Mouse (Mus musculus) embryonic facial prominence, embryonic 15.5 days (tissue): ENCODE results near the gene Dgkd. TPM values are rescaled to one million over a fixed set of nuclear protein-coding genes. Genes with fewer than 3 reads are reported as not detected.
A peak's percentile ranks its signal among the peaks of the same experiment; 100 is the strongest.

Experiments
- ATAC-seq: fragments of 200-750 bp; cut with Nextera tagmentation; 2 replicates; pipeline ENCODE4 v1.8.0; 2017; ENCODE audit warnings: low read depth, moderate TSS enrichment; ENCODE audit not compliant: insufficient number of reproducible peaks, low FRiP score, low TSS enrichment
- H3K27ac ChIP-seq: fragments of 300-500 bp; sonication (generic); replicated peaks from 2 replicates; pipeline ENCODE4 v1.5.1; 2015; ENCODE audit warnings: mild to moderate bottlenecking, inconsistent platforms
- H3K27me3 ChIP-seq: fragments of 300-500 bp; sonication (generic); 2 replicates; pipeline ENCODE4 v1.6.1; 2015; ENCODE audit warnings: inconsistent platforms
- H3K36me3 ChIP-seq: fragments of 300-500 bp; sonication (generic); 2 replicates; pipeline ENCODE4 v1.6.1; 2015; ENCODE audit warnings: mild to moderate bottlenecking, inconsistent platforms
- H3K4me1 ChIP-seq: fragments of 300-500 bp; sonication (generic); 2 replicates; pipeline ENCODE4 v1.6.1; 2015; ENCODE audit warnings: inconsistent platforms
- H3K4me2 ChIP-seq: fragments of 300-500 bp; sonication (generic); replicated peaks from 2 replicates; pipeline ENCODE4 v1.6.1; 2015; ENCODE audit warnings: mild to moderate bottlenecking, inconsistent platforms
- H3K4me3 ChIP-seq: fragments of 300-500 bp; sonication (generic); replicated peaks from 2 replicates; pipeline ENCODE4 v1.5.1; 2015; ENCODE audit warnings: mild to moderate bottlenecking, inconsistent platforms
- H3K9ac ChIP-seq: fragments of 300-500 bp; sonication (generic); 2 replicates; pipeline ENCODE4 v1.6.1; 2015; ENCODE audit warnings: inconsistent platforms
- H3K9me3 ChIP-seq: fragments of 300-500 bp; sonication (generic); replicated peaks from 2 replicates; pipeline ENCODE4 v1.6.1; 2016; ENCODE audit warnings: inconsistent platforms
- WGBS: fragments of 180-500 bp; shearing (Covaris S2); methylation state at CpG from one replicate; pipeline ENCODE4 v1.1.7; 2015; 5-methylcytosine and 5-hydroxymethylcytosine counted together
- polyA plus RNA-seq: library from polyadenylated mRNA; unstranded; fragments of >200 nt; fragmentation: Nextera tagmentation; extraction: Ambion mirVana; gene quantifications from 2 replicates; pipeline ENCODE4 v1.2.1, GENCODE M21; 2015

Dgkd gene
- polyA plus RNA-seq, 1 experiment from 2014 or later = 28.9 TPM

GRCm38 (mm10) chr1:87864889-87865288 is 11.8 kb downstream of the Dgkd start:
- Histone ChIP-seq H3K27ac (no peak overlapping the region), H3K4me1 (0 out of 2 replicates have a peak, but pooled peaks cover 5% of the 10 kb centered on the region), H3K9ac (no peak overlapping the region), H3K27me3 (no peaks in the 10 kb centered on the region), H3K4me3 (no peak overlapping the region), H3K9me3 (no peaks in the 10 kb centered on the region), H3K36me3 (no peaks in the 10 kb centered on the region), H3K4me2 (no peak overlapping the region)
- ATAC-seq = no peak

- Histone ChIP-seq H3K9me3 (no peaks in the 10 kb centered on the region), H3K27me3 (no peaks in the 10 kb centered on the region), H3K9ac (no peak overlapping the region), H3K4me2 (no peak overlapping the region), H3K36me3 (no peaks in the 10 kb centered on the region), H3K27ac (no peak overlapping the region), H3K4me3 (no peak overlapping the region), H3K4me1 (peaks cover 5% of the 10 kb centered on the region; the same call in 1 of the 2 replicates)
- WGBS = 73% methylated on average over 1 of the region's 1 CpGs
- no peak for ATAC-seq
These were observed 13.6 kb downstream of the Dgkd start for GRCm38 (mm10) chr1:87866672-87867071.

GRCm38 (mm10) chr1:87871546-87871945 is 18.5 kb downstream of the Dgkd start:
- no peaks in the 10 kb centered on the region; the same call in 1 of the 2 replicates for H3K4me1 ChIP-seq
- H3K9me3 ChIP-seq = no peaks in the 10 kb centered on the region
- ATAC-seq = peak; percentile 24; the same call in 1 of the 2 replicates
- H3K4me2 ChIP-seq = no peak overlapping the region
- H3K36me3 ChIP-seq = no peaks in the 10 kb centered on the region
- H3K27me3 ChIP-seq = no peaks in the 10 kb centered on the region
- H3K4me3 ChIP-seq = no peak overlapping the region
- H3K9ac ChIP-seq = no peak overlapping the region
- no peak overlapping the region for H3K27ac ChIP-seq

- Histone ChIP-seq H3K4me2 (no peak overlapping the region), H3K9me3 (no peaks in the 10 kb centered on the region), H3K9ac (no peak overlapping the region), H3K4me3 (no peak overlapping the region), H3K27me3 (no peaks in the 10 kb centered on the region), H3K4me1 (peaks cover 13% of the 10 kb centered on the region), H3K27ac (no peak overlapping the region), H3K36me3 (no peaks in the 10 kb centered on the region)
- no peak for ATAC-seq
These were observed 20.0 kb downstream of the Dgkd start for GRCm38 (mm10) chr1:87873081-87873480.

- Histone ChIP-seq H3K9ac (no peak overlapping the region), H3K4me1 (peaks cover 37% of the 10 kb centered on the region), H3K4me2 (no peak overlapping the region), H3K4me3 (no peak overlapping the region), H3K9me3 (no peaks in the 10 kb centered on the region), H3K27ac (no peak overlapping the region), H3K27me3 (no peaks in the 10 kb centered on the region), H3K36me3 (no peaks in the 10 kb centered on the region)
- no peak for ATAC-seq
- WGBS = 91% methylated on average over 1 of the region's 1 CpGs
These were observed 23.0 kb downstream of the Dgkd start for GRCm38 (mm10) chr1:87876065-87876464.

GRCm38 (mm10) chr1:87877552-87878283 is 24.6 kb downstream of the Dgkd start:
- no peak for ATAC-seq
- Histone ChIP-seq H3K9me3 (no peaks in the 10 kb centered on the region), H3K4me1 (peaks cover 46% of the 10 kb centered on the region), H3K36me3 (no peaks in the 10 kb centered on the region), H3K27ac (0 out of 2 replicates have a peak overlapping the region, but pooled peaks have one; percentile 3), H3K4me2 (no peak overlapping the region), H3K27me3 (no peaks in the 10 kb centered on the region), H3K9ac (no peak overlapping the region), H3K4me3 (no peak overlapping the region)
- WGBS = 58% methylated on average over 9 of the region's 9 CpGs

- no peak for ATAC-seq
- no peaks in the 10 kb centered on the region for H3K9me3 ChIP-seq
- no peaks in the 10 kb centered on the region for H3K27me3 ChIP-seq
- peaks cover 46% of the 10 kb centered on the region for H3K4me1 ChIP-seq
- H3K4me2 ChIP-seq = no peak overlapping the region
- H3K4me3 ChIP-seq = no peak overlapping the region
- H3K9ac ChIP-seq = no peak overlapping the region
- H3K36me3 ChIP-seq = peaks cover 10% of the 10 kb centered on the region; the same call in 1 of the 2 replicates
- H3K27ac ChIP-seq = no peak overlapping the region; the same call in 1 of the 2 replicates
- WGBS = 90% methylated on average over 3 of the region's 3 CpGs
These were observed 25.9 kb downstream of the Dgkd start for GRCm38 (mm10) chr1:87879034-87879433.

- ATAC-seq = peak; percentile 77
- H3K27ac ChIP-seq = peak overlapping the region; percentile 78
- 3% methylated on average over 3 of the region's 3 CpGs for WGBS
- H3K27me3 ChIP-seq = no peaks in the 10 kb centered on the region
- no peaks in the 10 kb centered on the region for H3K9me3 ChIP-seq
- H3K9ac ChIP-seq = no peak overlapping the region; the same call in 1 of the 2 replicates
- no peak overlapping the region for H3K4me2 ChIP-seq
- no peak overlapping the region for H3K4me3 ChIP-seq
- H3K4me1 ChIP-seq = peaks cover 46% of the 10 kb centered on the region
- peaks cover 14% of the 10 kb centered on the region for H3K36me3 ChIP-seq
These were observed 26.6 kb downstream of the Dgkd start for GRCm38 (mm10) chr1:87879494-87880325.

- H3K36me3 ChIP-seq = peaks cover 16% of the 10 kb centered on the region
- no peaks in the 10 kb centered on the region for H3K9me3 ChIP-seq
- H3K4me1 ChIP-seq = peaks cover 46% of the 10 kb centered on the region
- H3K4me3 ChIP-seq = no peak overlapping the region
- no peak overlapping the region; the same call in 1 of the 2 replicates for H3K9ac ChIP-seq
- WGBS = 81% methylated on average over 6 of the region's 6 CpGs
- no peak for ATAC-seq
- no peaks in the 10 kb centered on the region for H3K27me3 ChIP-seq
- no peak overlapping the region for H3K4me2 ChIP-seq
- peak overlapping the region; percentile 78 for H3K27ac ChIP-seq
These were observed 27.2 kb downstream of the Dgkd start for GRCm38 (mm10) chr1:87880326-87880627.

GRCm38 (mm10) chr1:87880856-87881255 is 27.8 kb downstream of the Dgkd start:
- WGBS = 57% methylated on average over 2 of the region's 2 CpGs
- Histone ChIP-seq H3K27me3 (no peaks in the 10 kb centered on the region), H3K36me3 (peaks cover 16% of the 10 kb centered on the region), H3K4me3 (no peak overlapping the region), H3K9ac (no peak overlapping the region), H3K4me1 (peaks cover 46% of the 10 kb centered on the region), H3K9me3 (no peaks in the 10 kb centered on the region), H3K27ac (peak overlapping the region; percentile 63; the same call in 1 of the 2 replicates), H3K4me2 (no peak overlapping the region)
- 0 out of 2 replicates have a peak, but pooled peaks have one; percentile 35 for ATAC-seq

GRCm38 (mm10) chr1:87881726-87882125 is 28.6 kb downstream of the Dgkd start:
- Histone ChIP-seq H3K4me1 (peaks cover 45% of the 10 kb centered on the region), H3K9ac (no peak overlapping the region), H3K27ac (peak overlapping the region; percentile 63), H3K36me3 (peaks cover 16% of the 10 kb centered on the region), H3K4me3 (no peak overlapping the region), H3K9me3 (no peaks in the 10 kb centered on the region), H3K27me3 (no peaks in the 10 kb centered on the region), H3K4me2 (no peak overlapping the region)
- no peak for ATAC-seq
- WGBS = 41% methylated on average over 4 of the region's 4 CpGs
